Mouse (Mus musculus) embryo, embryonic 10 days (tissue): ENCODE results near the gene Ece1.

Experiments
- DNase-seq: peaks from one replicate; pipeline ENCODE4 v3.0.0-alpha.2; 2015; ENCODE audit warnings: low spot score

The Ece1 gene

GRCm38 (mm10) chr4:137882663-137883062, 20.6 kb downstream of the Ece1 start:
- DNase-seq: peak; percentile 55

- DNase-seq: no peak
Measured at GRCm38 (mm10) chr4:137883513-137884150, 21.6 kb downstream of the Ece1 start.

GRCm38 (mm10) chr4:137887337-137887992, 25.4 kb downstream of the Ece1 start:
- DNase-seq: no peak

GRCm38 (mm10) chr4:137887993-137888388, 26.0 kb downstream of the Ece1 start:
- peak; percentile 54 for DNase-seq

- DNase-seq: no peak
Measured at GRCm38 (mm10) chr4:137890596-137890995, 28.6 kb downstream of the Ece1 start.

- DNase-seq: no peak
Measured at GRCm38 (mm10) chr4:137891553-137892145, 29.6 kb downstream of the Ece1 start.

GRCm38 (mm10) chr4:137892713-137893242, 30.7 kb downstream of the Ece1 start:
- DNase-seq: peak; percentile 90

- DNase-seq: peak; percentile 74
Measured at GRCm38 (mm10) chr4:137896612-137897297, 34.7 kb downstream of the Ece1 start.

- DNase-seq: no peak
Measured at GRCm38 (mm10) chr4:137897298-137897612, 35.2 kb downstream of the Ece1 start.

GRCm38 (mm10) chr4:137898490-137898889, 36.5 kb downstream of the Ece1 start:
- no peak for DNase-seq

- DNase-seq: no peak
Measured at GRCm38 (mm10) chr4:137902268-137902667, 40.2 kb downstream of the Ece1 start.

GRCm38 (mm10) chr4:137902873-137903272, 40.8 kb downstream of the Ece1 start:
- no peak for DNase-seq

- DNase-seq: no peak
Measured at GRCm38 (mm10) chr4:137904956-137905551, 43.0 kb downstream of the Ece1 start.

- no peak for DNase-seq
Measured at GRCm38 (mm10) chr4:137907979-137908378, 45.9 kb downstream of the Ece1 start.

- no peak for DNase-seq
Measured at GRCm38 (mm10) chr4:137908489-137908888, 46.5 kb downstream of the Ece1 start.

GRCm38 (mm10) chr4:137908915-137909314, 46.9 kb downstream of the Ece1 start:
- DNase-seq: no peak

GRCm38 (mm10) chr4:137909471-137909870, 47.4 kb downstream of the Ece1 start:
- no peak for DNase-seq

GRCm38 (mm10) chr4:137910382-137911009, 48.5 kb downstream of the Ece1 start:
- peak; percentile 45 for DNase-seq

GRCm38 (mm10) chr4:137911657-137912056, 49.6 kb downstream of the Ece1 start:
- DNase-seq: no peak

- DNase-seq: no peak
Measured at GRCm38 (mm10) chr4:137912768-137913305, 50.8 kb downstream of the Ece1 start.

GRCm38 (mm10) chr4:137913321-137914057, 51.5 kb downstream of the Ece1 start:
- peak; percentile 79 for DNase-seq
